Mouse (Mus musculus) embryonic facial prominence, embryonic 10.5 days (tissue): ENCODE data around the gene AI854703. TPM values are rescaled to one million over a fixed set of nuclear protein-coding genes. Genes with fewer than 3 reads are reported as not detected.

Experiments
- DNase-seq: peaks from one replicate; pipeline ENCODE4 v3.0.0-alpha.2; 2017; ENCODE audit warnings: low spot score
- H3K27ac ChIP-seq: fragments of 300-500 bp; sonication (generic); replicated peaks from 2 replicates; pipeline ENCODE4 v1.5.1; 2016; ENCODE audit warnings: mild to moderate bottlenecking
- H3K27me3 ChIP-seq: fragments of 300-500 bp; sonication (generic); replicated peaks from 2 replicates; pipeline ENCODE4 v1.6.1; 2016; ENCODE audit warnings: low read depth, mild to moderate bottlenecking; ENCODE audit not compliant: poor library complexity, severe bottlenecking
- H3K36me3 ChIP-seq: fragments of 300-500 bp; sonication (generic); replicated peaks from 2 replicates; pipeline ENCODE4 v1.6.1; 2016; ENCODE audit warnings: mild to moderate bottlenecking, moderate library complexity
- H3K4me1 ChIP-seq: fragments of 300-500 bp; sonication (generic); 2 replicates; pipeline ENCODE4 v1.6.1; 2016
- H3K4me3 ChIP-seq: fragments of 300-500 bp; sonication (generic); 2 replicates; pipeline ENCODE4 v1.5.1; 2016; ENCODE audit warnings: mild to moderate bottlenecking, moderate library complexity
- H3K9me3 ChIP-seq: fragments of 300-500 bp; sonication (generic); 2 replicates; pipeline ENCODE4 v1.6.1; 2016; ENCODE audit warnings: mild to moderate bottlenecking
- WGBS: fragments of 180-500 bp; shearing (Covaris S2); methylation state at CpG from one replicate; pipeline ENCODE4 v1.1.7; 2016; 5-methylcytosine and 5-hydroxymethylcytosine counted together
- polyA plus RNA-seq: library from polyadenylated mRNA; unstranded; fragments of >200 nt; fragmentation: Nextera tagmentation; extraction: Ambion mirVana; gene quantifications from 2 replicates; pipeline ENCODE4 v1.2.1, GENCODE M21; 2016

Gene AI854703
- polyA plus RNA-seq, 1 experiment from 2014 or later: 1.1 TPM

- Histone ChIP-seq H3K4me3 (no peak overlapping the region), H3K4me1 (peaks cover 16% of the 10 kb centered on the region), H3K27me3 (peaks cover 31% of the 10 kb centered on the region), H3K27ac (no peak overlapping the region), H3K36me3 (peaks cover 35% of the 10 kb centered on the region), H3K9me3 (no peaks in the 10 kb centered on the region)
- DNase-seq: no peak
- WGBS: 26% methylated on average over 1 of the region's 1 CpGs
Measured at GRCm38 (mm10) chr6:48623460-48623859, 3.1 kb upstream of the AI854703 start.

- H3K4me1 ChIP-seq: peaks cover 32% of the 10 kb centered on the region
- peak; percentile 73 for DNase-seq
- under 1% methylated on average over 32 of the region's 32 CpGs for WGBS
- peak overlapping the region; percentile 60 for H3K4me3 ChIP-seq
- H3K27me3 ChIP-seq: peaks cover 66% of the 10 kb centered on the region
- H3K9me3 ChIP-seq: no peaks in the 10 kb centered on the region
- H3K36me3 ChIP-seq: peaks cover 2% of the 10 kb centered on the region; the same call in 1 of the 2 replicates
- H3K27ac ChIP-seq: peak overlapping the region; percentile 52; the same call in 1 of the 2 replicates
Measured at GRCm38 (mm10) chr6:48626984-48627383, 420 bp downstream of the AI854703 start.

- DNase-seq: no peak
- WGBS: 3% methylated on average over 7 of the region's 7 CpGs
- H3K27me3 ChIP-seq: peaks cover 70% of the 10 kb centered on the region
- no peaks in the 10 kb centered on the region for H3K9me3 ChIP-seq
- H3K4me3 ChIP-seq: peak overlapping the region; percentile 60
- peak overlapping the region; percentile 52; the same call in 1 of the 2 replicates for H3K27ac ChIP-seq
- H3K4me1 ChIP-seq: peaks cover 32% of the 10 kb centered on the region
- H3K36me3 ChIP-seq: no peaks in the 10 kb centered on the region
Measured at GRCm38 (mm10) chr6:48627511-48627924, 954 bp downstream of the AI854703 start.

- peaks cover 76% of the 10 kb centered on the region for H3K27me3 ChIP-seq
- WGBS: 72% methylated on average over 3 of the region's 3 CpGs
- no peak overlapping the region for H3K4me3 ChIP-seq
- no peak overlapping the region for H3K27ac ChIP-seq
- no peaks in the 10 kb centered on the region for H3K36me3 ChIP-seq
- no peaks in the 10 kb centered on the region for H3K9me3 ChIP-seq
- no peak for DNase-seq
- H3K4me1 ChIP-seq: peaks cover 32% of the 10 kb centered on the region
Measured at GRCm38 (mm10) chr6:48628377-48628776, 1.8 kb downstream of the AI854703 start.

GRCm38 (mm10) chr6:48628808-48629660 is 2.5 kb downstream of the AI854703 start:
- Histone ChIP-seq H3K4me1 (peaks cover 32% of the 10 kb centered on the region), H3K36me3 (no peaks in the 10 kb centered on the region), H3K27ac (peak overlapping the region; percentile 54; the same call in 1 of the 2 replicates), H3K27me3 (peaks cover 76% of the 10 kb centered on the region), H3K9me3 (no peaks in the 10 kb centered on the region), H3K4me3 (peak overlapping the region; percentile 63)
- WGBS: 5% methylated on average over 54 of the region's 54 CpGs
- DNase-seq: peak; percentile 59

- peaks cover 76% of the 10 kb centered on the region for H3K27me3 ChIP-seq
Measured at GRCm38 (mm10) chr6:48629661-48630034, 3.1 kb downstream of the AI854703 start.

GRCm38 (mm10) chr6:48630831-48631230 is 4.3 kb downstream of the AI854703 start:
- 86% methylated on average over 8 of the region's 8 CpGs for WGBS
- H3K27me3 ChIP-seq: peaks cover 70% of the 10 kb centered on the region
- H3K4me3 ChIP-seq: no peak overlapping the region

More at GRCm38 (mm10) chr6:48629661-48630034, 3.1 kb downstream of the AI854703 start:
- Histone ChIP-seq H3K27ac (peak overlapping the region; percentile 54; the same call in 1 of the 2 replicates), H3K4me3 (peak overlapping the region; percentile 63), H3K36me3 (no peaks in the 10 kb centered on the region), H3K9me3 (no peaks in the 10 kb centered on the region), H3K4me1 (peaks cover 32% of the 10 kb centered on the region)
- no peak for DNase-seq
- 21% methylated on average over 13 of the region's 13 CpGs for WGBS

GRCm38 (mm10) chr6:48635105-48635504 is 8.5 kb downstream of the AI854703 start:
- peaks cover 19% of the 10 kb centered on the region for H3K4me1 ChIP-seq
- H3K4me3 ChIP-seq: no peak overlapping the region
- no peaks in the 10 kb centered on the region for H3K9me3 ChIP-seq
- H3K27me3 ChIP-seq: peaks cover 29% of the 10 kb centered on the region
- DNase-seq: no peak
- WGBS: 90% methylated on average over 2 of the region's 2 CpGs
- no peaks in the 10 kb centered on the region for H3K36me3 ChIP-seq
- no peak overlapping the region for H3K27ac ChIP-seq

More at GRCm38 (mm10) chr6:48630831-48631230, 4.3 kb downstream of the AI854703 start:
- H3K4me1 ChIP-seq: peaks cover 32% of the 10 kb centered on the region
- no peaks in the 10 kb centered on the region for H3K36me3 ChIP-seq
- no peak overlapping the region for H3K27ac ChIP-seq
- no peak for DNase-seq
- no peaks in the 10 kb centered on the region for H3K9me3 ChIP-seq

GRCm38 (mm10) chr6:48636515-48636914 is 10.0 kb downstream of the AI854703 start:
- peak; percentile 29 for DNase-seq
- no peak overlapping the region for H3K27ac ChIP-seq
- 27% methylated on average over 6 of the region's 6 CpGs for WGBS

GRCm38 (mm10) chr6:48637811-48638500 is 11.4 kb downstream of the AI854703 start:
- 70% methylated on average over 6 of the region's 6 CpGs for WGBS
- Histone ChIP-seq H3K36me3 (no peaks in the 10 kb centered on the region), H3K27ac (no peak overlapping the region)

More at GRCm38 (mm10) chr6:48636515-48636914, 10.0 kb downstream of the AI854703 start:
- H3K4me3 ChIP-seq: no peak overlapping the region
- peaks cover 14% of the 10 kb centered on the region; the same call in 1 of the 2 replicates for H3K27me3 ChIP-seq
- peaks cover 19% of the 10 kb centered on the region for H3K4me1 ChIP-seq
- no peaks in the 10 kb centered on the region for H3K36me3 ChIP-seq
- no peaks in the 10 kb centered on the region for H3K9me3 ChIP-seq

GRCm38 (mm10) chr6:48638553-48638952 is 12.0 kb downstream of the AI854703 start:
- Histone ChIP-seq H3K4me1 (peaks cover 19% of the 10 kb centered on the region), H3K4me3 (no peak overlapping the region), H3K9me3 (no peaks in the 10 kb centered on the region), H3K27ac (no peak overlapping the region), H3K36me3 (no peaks in the 10 kb centered on the region), H3K27me3 (no peaks in the 10 kb centered on the region)
- 77% methylated on average over 2 of the region's 2 CpGs for WGBS
- DNase-seq: no peak

More at GRCm38 (mm10) chr6:48637811-48638500, 11.4 kb downstream of the AI854703 start:
- peaks cover 2% of the 10 kb centered on the region; the same call in 1 of the 2 replicates for H3K27me3 ChIP-seq
- no peaks in the 10 kb centered on the region for H3K9me3 ChIP-seq
- no peak for DNase-seq
- H3K4me1 ChIP-seq: peaks cover 19% of the 10 kb centered on the region
- H3K4me3 ChIP-seq: no peak overlapping the region

GRCm38 (mm10) chr6:48641391-48641790 is 14.8 kb downstream of the AI854703 start:
- WGBS: 72% methylated on average over 6 of the region's 6 CpGs
- no peaks in the 10 kb centered on the region for H3K9me3 ChIP-seq
- no peaks in the 10 kb centered on the region for H3K36me3 ChIP-seq
- H3K4me3 ChIP-seq: no peak overlapping the region
- H3K27ac ChIP-seq: no peak overlapping the region
- peaks cover 14% of the 10 kb centered on the region for H3K4me1 ChIP-seq
- H3K27me3 ChIP-seq: peaks cover 9% of the 10 kb centered on the region; the same call in 1 of the 2 replicates
- no peak for DNase-seq
